Mouse (Mus musculus) stomach, embryonic 15.5 days (tissue): Measurements from ENCODE around the gene Nox4. TPM values are rescaled to one million over a fixed set of nuclear protein-coding genes. Genes with fewer than 3 reads are reported as not detected.

Source experiments
- ATAC-seq: fragments of 200-750 bp; cut with Nextera tagmentation; 2 replicates; pipeline ENCODE4 v1.8.0; 2017; ENCODE audit warnings: low read depth, moderate number of reproducible peaks, moderate TSS enrichment; ENCODE audit not compliant: insufficient read depth, low FRiP score
- H3K27ac ChIP-seq: fragments of 300-500 bp; sonication (generic); 2 replicates; pipeline ENCODE4 v1.5.1; 2015; ENCODE audit warnings: mild to moderate bottlenecking, inconsistent platforms
- H3K27me3 ChIP-seq: fragments of 300-500 bp; sonication (generic); replicated peaks from 2 replicates; pipeline ENCODE4 v1.6.1; 2015; ENCODE audit warnings: inconsistent platforms
- H3K36me3 ChIP-seq: fragments of 300-500 bp; sonication (generic); 2 replicates; pipeline ENCODE4 v1.6.1; 2015; ENCODE audit warnings: inconsistent platforms
- H3K4me1 ChIP-seq: fragments of 300-500 bp; sonication (generic); 2 replicates; pipeline ENCODE4 v1.6.1; 2015; ENCODE audit warnings: inconsistent platforms
- H3K4me2 ChIP-seq: fragments of 300-500 bp; sonication (generic); 2 replicates; pipeline ENCODE4 v1.6.1; 2015; ENCODE audit warnings: mild to moderate bottlenecking, inconsistent platforms
- H3K4me3 ChIP-seq: fragments of 300-500 bp; sonication (generic); replicated peaks from 2 replicates; pipeline ENCODE4 v1.5.1; 2015; ENCODE audit warnings: inconsistent platforms
- H3K9ac ChIP-seq: fragments of 300-500 bp; sonication (generic); 2 replicates; pipeline ENCODE4 v1.6.1; 2015; ENCODE audit warnings: inconsistent platforms
- H3K9me3 ChIP-seq: fragments of 300-500 bp; sonication (generic); 2 replicates; pipeline ENCODE4 v1.6.1; 2016; ENCODE audit warnings: inconsistent platforms
- WGBS: fragments of 180-500 bp; shearing (Covaris S2); methylation state at CpG from one replicate; pipeline ENCODE4 v1.1.7; 2015; 5-methylcytosine and 5-hydroxymethylcytosine counted together
- polyA plus RNA-seq: library from polyadenylated mRNA; unstranded; fragments of >200 nt; fragmentation: Nextera tagmentation; extraction: Ambion mirVana; gene quantifications from 2 replicates; pipeline ENCODE4 v1.2.1, GENCODE M21; 2015

The Nox4 gene
- polyA plus RNA-seq, 1 experiment from 2014 or later: 3.6 TPM

- Histone ChIP-seq H3K27me3 (no peaks in the 10 kb centered on the region), H3K27ac (no peak overlapping the region), H3K36me3 (no peaks in the 10 kb centered on the region), H3K9me3 (no peaks in the 10 kb centered on the region), H3K4me3 (no peak overlapping the region), H3K4me1 (no peaks in the 10 kb centered on the region), H3K9ac (no peak overlapping the region), H3K4me2 (no peak overlapping the region)
- ATAC-seq: no peak
- 11% methylated on average over 1 of the region's 1 CpGs for WGBS
Observed at GRCm38 (mm10) chr7:87277225-87277624, 31.3 kb downstream of the Nox4 start.

- Histone ChIP-seq H3K27me3 (no peaks in the 10 kb centered on the region), H3K27ac (no peak overlapping the region), H3K9me3 (no peaks in the 10 kb centered on the region), H3K9ac (no peak overlapping the region), H3K4me2 (no peak overlapping the region), H3K4me1 (no peaks in the 10 kb centered on the region), H3K36me3 (no peaks in the 10 kb centered on the region), H3K4me3 (no peak overlapping the region)
- WGBS: 82% methylated on average over 1 of the region's 1 CpGs
- no peak for ATAC-seq
Observed at GRCm38 (mm10) chr7:87303726-87304315, 57.9 kb downstream of the Nox4 start.

GRCm38 (mm10) chr7:87321571-87321970 lies 75.7 kb downstream of the Nox4 start:
- 84% methylated on average over 3 of the region's 3 CpGs for WGBS
- Histone ChIP-seq H3K36me3 (no peaks in the 10 kb centered on the region), H3K27me3 (no peaks in the 10 kb centered on the region), H3K9me3 (no peaks in the 10 kb centered on the region), H3K4me2 (no peak overlapping the region), H3K27ac (no peak overlapping the region), H3K4me3 (no peak overlapping the region), H3K4me1 (no peaks in the 10 kb centered on the region), H3K9ac (no peak overlapping the region)
- ATAC-seq: no peak

GRCm38 (mm10) chr7:87322085-87322484 lies 76.2 kb downstream of the Nox4 start:
- Histone ChIP-seq H3K36me3 (no peaks in the 10 kb centered on the region), H3K4me1 (no peaks in the 10 kb centered on the region), H3K9me3 (no peaks in the 10 kb centered on the region), H3K27ac (no peak overlapping the region), H3K9ac (no peak overlapping the region), H3K4me3 (no peak overlapping the region), H3K27me3 (no peaks in the 10 kb centered on the region), H3K4me2 (no peak overlapping the region)
- ATAC-seq: no peak
- WGBS: 89% methylated on average over 1 of the region's 1 CpGs

GRCm38 (mm10) chr7:87330782-87331558 lies 85.1 kb downstream of the Nox4 start:
- no peak for ATAC-seq
- Histone ChIP-seq H3K9ac (no peak overlapping the region), H3K27me3 (no peaks in the 10 kb centered on the region), H3K27ac (no peak overlapping the region), H3K4me1 (no peaks in the 10 kb centered on the region), H3K4me3 (no peak overlapping the region), H3K36me3 (no peaks in the 10 kb centered on the region), H3K9me3 (no peaks in the 10 kb centered on the region), H3K4me2 (no peak overlapping the region)
- 78% methylated on average over 5 of the region's 5 CpGs for WGBS

GRCm38 (mm10) chr7:87345598-87345997 lies 99.7 kb downstream of the Nox4 start:
- Histone ChIP-seq H3K4me3 (no peak overlapping the region), H3K4me1 (no peaks in the 10 kb centered on the region), H3K9me3 (no peaks in the 10 kb centered on the region), H3K9ac (no peak overlapping the region), H3K27me3 (no peaks in the 10 kb centered on the region), H3K4me2 (no peak overlapping the region), H3K36me3 (no peaks in the 10 kb centered on the region), H3K27ac (no peak overlapping the region)
- 76% methylated on average over 3 of the region's 3 CpGs for WGBS
- no peak for ATAC-seq

- H3K4me2 ChIP-seq: no peak overlapping the region
- H3K9ac ChIP-seq: no peak overlapping the region
- H3K9me3 ChIP-seq: no peaks in the 10 kb centered on the region
- H3K27ac ChIP-seq: no peak overlapping the region
- no peak for ATAC-seq
- H3K27me3 ChIP-seq: no peaks in the 10 kb centered on the region
- no peaks in the 10 kb centered on the region for H3K4me1 ChIP-seq
- WGBS: 49% methylated on average over 2 of the region's 2 CpGs
- H3K36me3 ChIP-seq: no peaks in the 10 kb centered on the region
- H3K4me3 ChIP-seq: no peak overlapping the region
Observed at GRCm38 (mm10) chr7:87352818-87353217, 106.9 kb downstream of the Nox4 start.

GRCm38 (mm10) chr7:87367834-87368233 lies 121.9 kb downstream of the Nox4 start:
- no peaks in the 10 kb centered on the region for H3K27me3 ChIP-seq
- no peaks in the 10 kb centered on the region for H3K36me3 ChIP-seq
- H3K4me2 ChIP-seq: no peak overlapping the region
- H3K4me1 ChIP-seq: no peaks in the 10 kb centered on the region
- no peak overlapping the region for H3K9ac ChIP-seq
- H3K4me3 ChIP-seq: no peak overlapping the region
- no peak for ATAC-seq
- H3K27ac ChIP-seq: no peak overlapping the region
- H3K9me3 ChIP-seq: no peaks in the 10 kb centered on the region

GRCm38 (mm10) chr7:87369131-87369530 lies 123.2 kb downstream of the Nox4 start:
- Histone ChIP-seq H3K27ac (no peak overlapping the region), H3K4me3 (no peak overlapping the region), H3K4me2 (no peak overlapping the region), H3K9ac (no peak overlapping the region), H3K9me3 (no peaks in the 10 kb centered on the region), H3K4me1 (no peaks in the 10 kb centered on the region), H3K27me3 (no peaks in the 10 kb centered on the region), H3K36me3 (no peaks in the 10 kb centered on the region)
- ATAC-seq: no peak
- 89% methylated on average over 1 of the region's 1 CpGs for WGBS

- WGBS: 59% methylated on average over 2 of the region's 2 CpGs
- H3K9ac ChIP-seq: no peak overlapping the region
- H3K4me1 ChIP-seq: no peaks in the 10 kb centered on the region
- H3K27me3 ChIP-seq: no peaks in the 10 kb centered on the region
- no peak for ATAC-seq
- no peaks in the 10 kb centered on the region for H3K9me3 ChIP-seq
- H3K27ac ChIP-seq: no peak overlapping the region
- H3K4me2 ChIP-seq: no peak overlapping the region
- H3K36me3 ChIP-seq: no peaks in the 10 kb centered on the region
- no peak overlapping the region for H3K4me3 ChIP-seq
Observed at GRCm38 (mm10) chr7:87370789-87371188, 124.9 kb downstream of the Nox4 start.

- no peak overlapping the region for H3K4me3 ChIP-seq
- H3K9me3 ChIP-seq: no peaks in the 10 kb centered on the region
- H3K4me1 ChIP-seq: no peaks in the 10 kb centered on the region
- no peak overlapping the region for H3K27ac ChIP-seq
- H3K9ac ChIP-seq: no peak overlapping the region
- H3K36me3 ChIP-seq: no peaks in the 10 kb centered on the region
- 82% methylated on average over 2 of the region's 2 CpGs for WGBS
- H3K27me3 ChIP-seq: no peaks in the 10 kb centered on the region
- H3K4me2 ChIP-seq: no peak overlapping the region
- no peak for ATAC-seq
Observed at GRCm38 (mm10) chr7:87371316-87371715, 125.4 kb downstream of the Nox4 start.

GRCm38 (mm10) chr7:87374322-87374721 lies 128.4 kb downstream of the Nox4 start:
- H3K4me1 ChIP-seq: no peaks in the 10 kb centered on the region
- no peak overlapping the region for H3K4me3 ChIP-seq
- no peak overlapping the region for H3K27ac ChIP-seq
- ATAC-seq: no peak
- H3K9ac ChIP-seq: no peak overlapping the region
- H3K9me3 ChIP-seq: no peaks in the 10 kb centered on the region
- H3K27me3 ChIP-seq: no peaks in the 10 kb centered on the region
- H3K4me2 ChIP-seq: no peak overlapping the region
- H3K36me3 ChIP-seq: no peaks in the 10 kb centered on the region
